ENCODE assay signal across 20 mouse cellular contexts in genomic region chr7:36736303-36737050, GRCm38 (mm10). TPM values are rescaled to one million over a fixed set of nuclear protein-coding genes. Genes with fewer than 3 reads are reported as not detected.
DNase-seq lines count a peak whose midpoint lies in the region; ATAC-seq and TF ChIP-seq lines count a peak whose summit lies in the region.
"Had no signal": no experiment of that assay in that cellular context is flagged by ENCODE, and none has a peak within 500 bp of the region (broad histone marks: within the 10 kb centered on the region; RNA-seq: fewer than 3 reads in every experiment).

No protein-coding gene starts in this region.

- H3K9ac ChIP-seq in heart, embryonic 11.5 days (ENCODE audit: low read depth, low read length) = no peak overlapping the region
- H3K9ac ChIP-seq: limb, embryonic 12.5 days; liver, embryonic 14.5 days; midbrain, embryonic 13.5 days had no signal

- peak; percentile 29; the same call in 1 of the 2 replicates for TF ChIP-seq CTCF in gastrocnemius, adult 2 months (IDR thresholded peaks at IDR 0.05)
- TF ChIP-seq CTCF in left cerebral cortex, adult 2 months (IDR thresholded peaks at IDR 0.05) = peak; percentile 30
- TF ChIP-seq CTCF in cerebellum, adult 2 months (IDR thresholded peaks at IDR 0.05; ENCODE audit: borderline replicate concordance, insufficient read depth, low read depth, low read length) = peak; percentile 27; the same call in 1 of the 2 replicates

- H3K4me2 ChIP-seq in heart, embryonic 11.5 days = no peak overlapping the region
- H3K4me2 ChIP-seq: limb, embryonic 12.5 days; midbrain, embryonic 13.5 days had no signal

- no peaks in the 10 kb centered on the region for H3K27me3 ChIP-seq in cerebellum, adult 2 months (ENCODE audit: control insufficient read depth, insufficient read depth, low read length)
- H3K27me3 ChIP-seq in heart, embryonic 11.5 days (ENCODE audit: control insufficient read depth, insufficient read depth, low read length) = no peaks in the 10 kb centered on the region
- H3K27me3 ChIP-seq: limb, embryonic 12.5 days; midbrain, embryonic 13.5 days had no signal

- no peak overlapping the region for H3K4me3 ChIP-seq in gastrocnemius, adult 2 months
- no peak overlapping the region for H3K4me3 ChIP-seq in left cerebral cortex, adult 2 months
- no peak overlapping the region for H3K4me3 ChIP-seq in cerebellum, adult 2 months (replicated peaks; ENCODE audit: insufficient read depth, low read depth, low read length)
- no peak overlapping the region for H3K4me3 ChIP-seq in heart, embryonic 11.5 days (ENCODE audit: low read depth, low read length)
- H3K4me3 ChIP-seq: forebrain, embryonic 10.5 days; heart, embryonic 10.5 days; limb, embryonic 12.5 days; midbrain, embryonic 13.5 days had no signal

- WGBS in cerebellum, adult 2 months = 31% methylated on average over 14 of the region's 14 CpGs
- WGBS in heart, embryonic 11.5 days (ENCODE audit: insufficient replicate concordance) = 78% methylated on average over 14 of the region's 14 CpGs

- H3K27ac ChIP-seq in gastrocnemius, adult 2 months = no peak overlapping the region
- H3K27ac ChIP-seq in left cerebral cortex, adult 2 months = peak overlapping the region; percentile 69
- no peak overlapping the region for H3K27ac ChIP-seq in cerebellum, adult 2 months (ENCODE audit: insufficient read depth, low read length)
- no peak overlapping the region for H3K27ac ChIP-seq in heart, embryonic 11.5 days (ENCODE audit: low read depth, low read length)
- H3K27ac ChIP-seq: forebrain, embryonic 10.5 days; heart, embryonic 10.5 days; limb, embryonic 12.5 days; liver, embryonic 14.5 days; macrophage; midbrain, embryonic 13.5 days had no signal

- no peak for DNase-seq in gastrocnemius, adult 2 months
- DNase-seq in gastrocnemius, postnatal 4 days (ENCODE audit: low spot score in 2 of 2) = no peak
- no peak for DNase-seq in left cerebral cortex, adult 2 months (ENCODE audit: extremely low spot score in 1 of 2, low spot score in 2 of 2)
- DNase-seq in left cerebral cortex, postnatal 36 days (ENCODE audit: low spot score in 2 of 2) = no peak
- DNase-seq in ZHBTc4 (ENCODE audit: low read depth, low spot score) = peak; percentile 6
- DNase-seq in cerebellum, adult 2 months = peak; percentile 25 to 26
- no peak for DNase-seq in spleen, adult 18-20 months
- DNase-seq: adrenal gland, adult 2 months; heart, postnatal 36 days; kidney, adult 2 months; kidney, postnatal 36 days; right cerebral cortex, adult 18-20 months; thymus, postnatal 14 days had no signal

- intact Hi-C loops in gastrocnemius, adult 2 months (cut with DNase I) = no loop called here
- intact Hi-C loops in left cerebral cortex, adult 2 months (cut with DNase I) = loop anchor here (5.0 to 10.0 kb wide), 2 partner anchors 128 to 176 kb away; no protein-coding TSS in a partner anchor
- intact Hi-C loops in left cerebral cortex, postnatal 36 days (cut with DNase I) = no loop called here

- no peaks in the 10 kb centered on the region for H3K36me3 ChIP-seq in heart, embryonic 11.5 days (ENCODE audit: control insufficient read depth, insufficient read depth, low read length)
- H3K36me3 ChIP-seq: forebrain, embryonic 10.5 days; heart, embryonic 10.5 days; limb, embryonic 12.5 days; midbrain, embryonic 13.5 days had no signal

- no peaks in the 10 kb centered on the region; the same call in 1 of the 2 replicates for H3K4me1 ChIP-seq in cerebellum, adult 2 months (ENCODE audit: control insufficient read depth, insufficient read depth, low read length)
- no peaks in the 10 kb centered on the region for H3K4me1 ChIP-seq in heart, embryonic 11.5 days (ENCODE audit: control insufficient read depth, insufficient read depth, low read length)
- H3K4me1 ChIP-seq: heart, embryonic 10.5 days had no signal

- H3K9me3 ChIP-seq in heart, embryonic 11.5 days (replicated peaks; ENCODE audit: control insufficient read depth, low read length) = no peaks in the 10 kb centered on the region
- H3K9me3 ChIP-seq: forebrain, embryonic 10.5 days; heart, embryonic 10.5 days; limb, embryonic 12.5 days; midbrain, embryonic 13.5 days had no signal

- no peak for ATAC-seq in heart, embryonic 11.5 days (replicated peaks; ENCODE audit: insufficient number of reproducible peaks, low FRiP score, low TSS enrichment)
- ATAC-seq: midbrain, embryonic 13.5 days had no signal

- no peak for TF ChIP-seq POLR2A in cerebellum, adult 2 months (IDR thresholded peaks at IDR 0.05; ENCODE audit: borderline replicate concordance, insufficient read depth, low read length)

RNA-seq across cellular contexts. Expression of gene Tshz3, which starts 38.6 kb away (rescaled TPM):
- 1 to 10 TPM; 2.9 to 3.1 TPM for total RNA-seq in gastrocnemius, adult 2 months (2021)
- 10 to 100 TPM; 15.9 to 18.8 TPM for total RNA-seq in gastrocnemius, postnatal 4 days (2021)
- total RNA-seq in left cerebral cortex, adult 2 months (2021) = 10 to 100 TPM; 43.0 to 53.4 TPM
- total RNA-seq in left cerebral cortex, postnatal 36 days (2021) = 10 to 100 TPM; 43.0 to 54.7 TPM
- 12.5 and 13.5 TPM in 2 replicates for polyA plus RNA-seq in cerebellum, adult 2 months (2012; rRNA removed)
- 3.0 and 5.0 TPM in 2 replicates for polyA plus RNA-seq in heart, embryonic 11.5 days (2014; fragmentation: Nextera tagmentation; extraction: Ambion mirVana)
- polyA plus RNA-seq: macrophage had no signal

Comparison
In these comparisons a context has a peak if more than half of its experiments do, and no peak if none do; other contexts are left out.
1. RNA of gene Tshz3, which starts 38.6 kb away (total RNA-seq): 43.0 to 54.7 TPM in left cerebral cortex, postnatal 36 days, 43.0 to 53.4 TPM in left cerebral cortex, adult 2 months and 15.9 to 18.8 TPM in gastrocnemius, postnatal 4 days; 2.9 to 3.1 TPM in gastrocnemius, adult 2 months; every median in the first group is over 4 times any median in the second.
2. DNase-seq: peak in ZHBTc4 (single experiment) and cerebellum, adult 2 months (2 of 2); none in gastrocnemius, adult 2 months (single experiment), gastrocnemius, postnatal 4 days (0 of 2), left cerebral cortex, adult 2 months (0 of 2), left cerebral cortex, postnatal 36 days (0 of 2) and spleen, adult 18-20 months (0 of 2).
3. Peak in every context shown above with its lines, with median percentiles within 50 percentile points of each other: CTCF ChIP-seq.